Mouse (Mus musculus) intestine, embryonic 15.5 days (tissue): ENCODE results near the gene Hoxc11. TPM values are rescaled to one million over a fixed set of nuclear protein-coding genes. Genes with fewer than 3 reads are reported as not detected.

ENCODE experiments used
- ATAC-seq: fragments of 200-750 bp; cut with Nextera tagmentation; 2 replicates; pipeline ENCODE4 v1.8.0; 2017; ENCODE audit warnings: moderate TSS enrichment, moderate library complexity
- H3K27ac ChIP-seq: fragments of 300-500 bp; sonication (generic); 2 replicates; pipeline ENCODE4 v1.5.1; 2015; ENCODE audit warnings: mild to moderate bottlenecking, inconsistent platforms
- H3K27me3 ChIP-seq: fragments of 300-500 bp; sonication (generic); replicated peaks from 2 replicates; pipeline ENCODE4 v1.6.1; 2015; ENCODE audit warnings: inconsistent platforms
- H3K36me3 ChIP-seq: fragments of 300-500 bp; sonication (generic); 2 replicates; pipeline ENCODE4 v1.6.1; 2015; ENCODE audit warnings: inconsistent platforms
- H3K4me1 ChIP-seq: fragments of 300-500 bp; sonication (generic); replicated peaks from 2 replicates; pipeline ENCODE4 v1.6.1; 2015; ENCODE audit warnings: inconsistent platforms
- H3K4me2 ChIP-seq: fragments of 300-500 bp; sonication (generic); replicated peaks from 2 replicates; pipeline ENCODE4 v1.6.1; 2015; ENCODE audit warnings: mild to moderate bottlenecking, inconsistent platforms
- H3K4me3 ChIP-seq: fragments of 300-500 bp; sonication (generic); replicated peaks from 2 replicates; pipeline ENCODE4 v1.5.1; 2015; ENCODE audit warnings: inconsistent platforms
- H3K9ac ChIP-seq: fragments of 300-500 bp; sonication (generic); 2 replicates; pipeline ENCODE4 v1.6.1; 2015; ENCODE audit warnings: inconsistent platforms
- H3K9me3 ChIP-seq: fragments of 300-500 bp; sonication (generic); 2 replicates; pipeline ENCODE4 v1.6.1; 2016; ENCODE audit warnings: inconsistent platforms
- WGBS: fragments of 180-500 bp; shearing (Covaris S2); methylation state at CpG from one replicate; pipeline ENCODE4 v1.1.7; 2015; 5-methylcytosine and 5-hydroxymethylcytosine counted together
- polyA plus RNA-seq: library from polyadenylated mRNA; unstranded; fragments of >200 nt; fragmentation: Nextera tagmentation; extraction: Ambion mirVana; gene quantifications from 2 replicates; pipeline ENCODE4 v1.2.1, GENCODE M21; 2015

The Hoxc11 gene
- polyA plus RNA-seq, 1 experiment from 2014 or later: not detected

- Histone ChIP-seq H3K27ac (no peak overlapping the region), H3K9me3 (no peaks in the 10 kb centered on the region), H3K9ac (no peak overlapping the region), H3K4me3 (peak overlapping the region; percentile 7; the same call in 1 of the 2 replicates), H3K27me3 (peaks cover 83% of the 10 kb centered on the region), H3K4me2 (peak overlapping the region; percentile 47), H3K4me1 (0 out of 2 replicates have a peak, but pooled peaks cover 6% of the 10 kb centered on the region), H3K36me3 (no peaks in the 10 kb centered on the region)
- peak; percentile 83 for ATAC-seq
- under 1% methylated on average over 13 of the region's 13 CpGs for WGBS
Measured at GRCm38 (mm10) chr15:102959663-102960191, 5.5 kb downstream of the Hoxc11 start.

DNA sequence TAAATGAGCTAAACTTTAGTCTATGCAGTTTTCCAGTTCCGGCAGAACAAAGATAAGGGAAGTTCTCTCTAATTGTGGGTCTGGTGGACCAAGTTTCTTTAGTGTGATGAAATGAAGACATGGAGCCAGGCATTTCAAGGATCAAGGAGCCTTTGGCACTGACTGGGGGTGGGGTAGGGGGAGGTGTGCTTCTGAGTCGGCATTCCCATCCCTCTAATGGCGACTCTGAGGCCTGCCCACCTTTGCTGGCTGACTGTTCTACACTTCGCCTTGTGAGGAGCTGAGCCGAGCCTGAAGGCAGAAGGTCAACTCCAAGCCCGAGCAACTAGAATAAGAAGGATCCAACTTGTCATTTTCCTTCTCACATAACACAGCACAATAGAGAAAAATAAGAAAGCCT, 7.5 kb downstream of the Hoxc11 start:
- Histone ChIP-seq H3K4me3 (no peak overlapping the region), H3K27me3 (peaks cover 85% of the 10 kb centered on the region), H3K4me2 (no peak overlapping the region), H3K27ac (no peak overlapping the region), H3K36me3 (no peaks in the 10 kb centered on the region), H3K9me3 (no peaks in the 10 kb centered on the region), H3K4me1 (0 out of 2 replicates have a peak, but pooled peaks cover 9% of the 10 kb centered on the region), H3K9ac (no peak overlapping the region)
- ATAC-seq: no peak
- 2% methylated on average over 6 of the region's 6 CpGs for WGBS

- Histone ChIP-seq H3K9me3 (no peaks in the 10 kb centered on the region), H3K4me1 (0 out of 2 replicates have a peak, but pooled peaks cover 12% of the 10 kb centered on the region), H3K4me3 (no peak overlapping the region), H3K4me2 (0 out of 2 replicates have a peak overlapping the region, but pooled peaks have one; percentile 1), H3K27ac (no peak overlapping the region), H3K9ac (no peak overlapping the region), H3K27me3 (peaks cover 85% of the 10 kb centered on the region), H3K36me3 (no peaks in the 10 kb centered on the region)
- WGBS: 6% methylated on average over 13 of the region's 13 CpGs
- ATAC-seq: no peak
Measured at GRCm38 (mm10) chr15:102962492-102962891, 8.3 kb downstream of the Hoxc11 start.

DNA sequence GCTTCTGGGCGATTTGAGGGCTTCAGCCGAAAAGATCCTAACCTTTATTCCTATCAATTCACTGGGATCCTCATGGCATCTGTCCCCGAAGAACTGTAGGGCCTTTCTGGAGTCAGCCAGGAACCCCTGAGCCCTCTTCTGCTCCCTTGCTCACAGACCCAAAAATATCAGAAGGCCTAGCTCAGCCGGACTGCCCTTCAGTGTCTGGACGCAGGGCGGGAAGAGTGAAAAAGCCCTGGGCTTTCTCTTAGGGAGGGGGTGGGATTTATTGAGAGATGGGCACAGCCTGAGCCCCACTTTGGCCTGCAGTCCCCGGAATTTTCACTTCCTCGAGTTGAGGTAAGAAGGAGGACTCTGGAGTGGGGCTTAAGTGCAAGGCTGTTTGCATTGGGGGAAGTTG, 9.0 kb downstream of the Hoxc11 start:
- Histone ChIP-seq H3K27me3 (peaks cover 84% of the 10 kb centered on the region), H3K36me3 (no peaks in the 10 kb centered on the region), H3K4me3 (no peak overlapping the region), H3K4me2 (peak overlapping the region; percentile 31; the same call in 1 of the 2 replicates), H3K27ac (no peak overlapping the region), H3K4me1 (0 out of 2 replicates have a peak, but pooled peaks cover 12% of the 10 kb centered on the region), H3K9ac (no peak overlapping the region), H3K9me3 (no peaks in the 10 kb centered on the region)
- no peak for ATAC-seq
- WGBS: 3% methylated on average over 8 of the region's 8 CpGs

DNA sequence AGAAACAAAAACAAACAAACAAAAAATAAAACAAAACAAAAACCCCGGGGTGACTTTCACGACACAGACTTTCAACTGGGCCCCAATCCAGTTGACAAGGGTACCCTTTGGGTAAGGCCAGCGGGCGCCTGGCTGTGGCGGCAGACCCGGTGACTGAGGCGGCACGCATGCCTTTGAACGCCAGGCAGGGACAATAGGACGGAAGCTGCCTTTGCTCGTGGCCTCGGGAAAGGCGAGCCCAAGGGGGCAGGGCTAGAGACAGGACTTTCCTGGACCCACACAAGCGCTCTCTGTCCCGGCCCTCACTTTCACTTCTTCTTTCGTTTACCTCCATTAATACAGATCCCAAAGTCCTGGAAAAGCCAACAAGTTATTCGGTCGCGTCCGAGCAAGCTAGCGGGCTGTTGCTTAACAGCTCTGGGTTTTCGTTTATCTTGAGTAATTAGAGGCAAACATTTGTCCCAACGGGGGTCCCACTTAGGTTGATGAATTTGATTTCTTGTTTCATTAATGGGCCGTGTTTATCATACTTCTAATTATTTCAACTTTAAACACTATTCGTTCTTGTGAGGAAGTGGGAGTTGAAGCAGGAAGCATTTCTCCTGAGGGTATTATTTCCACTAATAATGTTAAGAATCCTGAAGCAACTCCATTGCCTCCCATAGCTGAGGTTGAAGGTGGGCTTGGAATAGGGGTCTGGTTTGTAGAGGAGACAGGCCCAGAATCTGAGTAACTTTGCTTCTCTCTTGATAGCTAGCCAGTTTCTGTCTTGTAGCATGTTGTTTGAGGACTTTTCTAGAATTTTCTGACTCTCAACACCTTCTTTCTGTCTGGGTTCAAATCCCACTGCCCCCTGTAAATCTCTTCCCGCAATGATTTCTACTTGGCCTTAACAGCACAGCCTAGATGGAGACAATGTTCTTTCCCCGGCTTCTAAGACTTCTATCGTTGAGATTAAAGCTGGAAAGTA, 9.7 kb downstream of the Hoxc11 start:
- H3K4me2 ChIP-seq: peak overlapping the region; percentile 31; the same call in 1 of the 2 replicates

GRCm38 (mm10) chr15:102965003-102965891, 11.0 kb downstream of the Hoxc11 start:
- no peaks in the 10 kb centered on the region for H3K9me3 ChIP-seq
- ATAC-seq: no peak
- no peaks in the 10 kb centered on the region for H3K36me3 ChIP-seq
- no peak overlapping the region for H3K4me2 ChIP-seq
- WGBS: 6% methylated on average over 26 of the region's 26 CpGs
- H3K27me3 ChIP-seq: peaks cover 87% of the 10 kb centered on the region
- H3K4me3 ChIP-seq: no peak overlapping the region
- H3K4me1 ChIP-seq: 0 out of 2 replicates have a peak, but pooled peaks cover 8% of the 10 kb centered on the region
- H3K27ac ChIP-seq: no peak overlapping the region
- H3K9ac ChIP-seq: no peak overlapping the region

More for the DNA sequence above, 9.7 kb downstream of the Hoxc11 start:
- H3K9me3 ChIP-seq: no peaks in the 10 kb centered on the region
- H3K27me3 ChIP-seq: peaks cover 83% of the 10 kb centered on the region
- peak overlapping the region; percentile 10; the same call in 1 of the 2 replicates for H3K4me3 ChIP-seq
- 3% methylated on average over 28 of the region's 28 CpGs for WGBS
- H3K27ac ChIP-seq: no peak overlapping the region
- H3K36me3 ChIP-seq: no peaks in the 10 kb centered on the region
- H3K4me1 ChIP-seq: 0 out of 2 replicates have a peak, but pooled peaks cover 12% of the 10 kb centered on the region
- H3K9ac ChIP-seq: no peak overlapping the region
- ATAC-seq: no peak

DNA sequence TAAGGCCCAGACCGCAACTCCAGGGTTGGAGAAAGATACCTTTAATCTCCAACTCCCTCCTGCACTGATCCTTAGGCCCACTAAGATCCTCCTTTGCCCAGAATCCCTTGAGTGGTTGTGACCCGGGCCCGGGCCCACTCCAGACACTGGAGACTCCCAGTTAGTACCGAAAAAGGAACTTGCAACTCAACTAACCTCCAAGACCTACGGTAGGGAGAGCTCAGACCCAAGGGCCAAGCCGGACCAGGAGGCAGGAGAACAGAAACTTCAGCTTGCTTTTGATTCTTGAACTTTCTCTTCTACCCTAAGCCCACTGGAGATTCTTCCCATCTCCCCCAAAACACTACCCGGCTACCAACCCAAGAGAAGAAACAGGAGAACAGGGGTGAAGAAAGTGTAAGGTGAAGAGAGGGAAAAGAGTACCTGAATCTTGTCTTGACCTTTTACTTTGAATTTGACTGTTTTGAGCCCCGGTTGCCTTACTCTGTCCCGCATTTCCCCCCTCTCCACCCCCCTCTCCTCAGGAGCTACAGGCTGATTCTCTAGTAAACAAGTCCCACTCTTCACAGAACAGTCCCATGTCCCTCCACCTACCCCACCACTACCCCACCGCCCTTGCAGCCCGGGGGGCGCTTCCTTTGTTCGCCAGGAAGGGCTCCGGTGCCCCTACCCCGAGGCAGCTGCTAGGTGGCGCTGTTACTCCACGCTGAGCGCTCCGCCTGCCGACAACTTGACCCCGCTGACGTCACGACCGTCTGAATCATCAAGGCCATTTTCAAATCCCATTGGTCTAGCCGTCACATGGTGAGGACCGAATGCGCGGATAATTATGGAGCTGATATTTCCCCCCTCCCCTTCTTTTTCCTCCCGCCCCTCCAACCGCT, 11.9 kb downstream of the Hoxc11 start:
- H3K27ac ChIP-seq: no peak overlapping the region
- H3K9me3 ChIP-seq: no peaks in the 10 kb centered on the region
- peaks cover 92% of the 10 kb centered on the region for H3K27me3 ChIP-seq
- WGBS: 4% methylated on average over 29 of the region's 30 CpGs
- H3K4me2 ChIP-seq: peak overlapping the region; percentile 34
- no peak overlapping the region for H3K9ac ChIP-seq
- 0 out of 2 replicates have a peak, but pooled peaks cover 5% of the 10 kb centered on the region for H3K4me1 ChIP-seq
- H3K4me3 ChIP-seq: peak overlapping the region; percentile 28
- ATAC-seq: peak; percentile 56
- no peaks in the 10 kb centered on the region for H3K36me3 ChIP-seq

GRCm38 (mm10) chr15:102966776-102967311, 12.6 kb downstream of the Hoxc11 start, which contains the start of gene Hoxc10:
TSS of gene Hoxc10 (plus strand) at chr15:102966796.
- no peaks in the 10 kb centered on the region for H3K36me3 ChIP-seq
- H3K27ac ChIP-seq: 0 out of 2 replicates have a peak within 1 kb of the TSS, but pooled peaks have one; percentile 0
- peaks cover 90% of the 10 kb centered on the region for H3K27me3 ChIP-seq
- peak within 1 kb of the TSS; percentile 34 for H3K4me2 ChIP-seq
- H3K9me3 ChIP-seq: no peaks in the 10 kb centered on the region
- 2% methylated on average over 27 of the region's 27 CpGs for WGBS
- ATAC-seq: peak; percentile 41
- H3K4me3 ChIP-seq: peak within 1 kb of the TSS; percentile 28
- H3K4me1 ChIP-seq: 0 out of 2 replicates have a peak, but pooled peaks cover 5% of the 10 kb centered on the region
- 0 out of 2 replicates have a peak within 1 kb of the TSS, but pooled peaks have one; percentile 11 for H3K9ac ChIP-seq

DNA sequence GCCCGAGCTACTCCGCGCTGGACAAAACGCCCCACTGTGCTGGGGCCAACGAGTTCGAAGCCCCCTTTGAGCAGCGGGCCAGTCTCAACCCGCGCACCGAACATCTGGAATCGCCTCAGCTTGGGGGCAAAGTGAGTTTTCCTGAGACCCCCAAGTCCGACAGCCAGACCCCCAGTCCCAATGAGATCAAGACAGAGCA, 13.0 kb downstream of the Hoxc11 start, which contains the start of gene Hoxc5:
Gene Hoxc5, plus strand, starts transcription at position 132 of the 199 bp plus-strand sequence.
- H3K4me2 ChIP-seq: peak within 1 kb of the TSS; percentile 34
- ATAC-seq: no peak
- H3K9me3 ChIP-seq: no peaks in the 10 kb centered on the region
- no peaks in the 10 kb centered on the region for H3K36me3 ChIP-seq
- peak within 1 kb of the TSS; percentile 28 for H3K4me3 ChIP-seq
- WGBS: 3% methylated on average over 12 of the region's 12 CpGs
- 0 out of 2 replicates have a peak, but pooled peaks cover 5% of the 10 kb centered on the region for H3K4me1 ChIP-seq
- H3K27me3 ChIP-seq: peaks cover 93% of the 10 kb centered on the region
- 0 out of 2 replicates have a peak within 1 kb of the TSS, but pooled peaks have one; percentile 11 for H3K9ac ChIP-seq
- H3K27ac ChIP-seq: 0 out of 2 replicates have a peak within 1 kb of the TSS, but pooled peaks have one; percentile 0

GRCm38 (mm10) chr15:102967511-102968397, 13.5 kb downstream of the Hoxc11 start:
- ATAC-seq: no peak
- H3K4me1 ChIP-seq: 0 out of 2 replicates have a peak, but pooled peaks cover 5% of the 10 kb centered on the region
- 0 out of 2 replicates have a peak overlapping the region, but pooled peaks have one; percentile 11 for H3K9ac ChIP-seq
- H3K4me2 ChIP-seq: peak overlapping the region; percentile 34
- H3K27me3 ChIP-seq: peaks cover 93% of the 10 kb centered on the region
- WGBS: 5% methylated on average over 34 of the region's 34 CpGs
- H3K4me3 ChIP-seq: peak overlapping the region; percentile 28
- no peak overlapping the region for H3K27ac ChIP-seq
- H3K9me3 ChIP-seq: no peaks in the 10 kb centered on the region
- no peaks in the 10 kb centered on the region for H3K36me3 ChIP-seq
